Mouse (Mus musculus) intestine, embryonic 16.5 days (tissue): ENCODE results near the gene Retnla. TPM values are rescaled to one million over a fixed set of nuclear protein-coding genes. Genes with fewer than 3 reads are reported as not detected.
A peak's percentile ranks its signal among the peaks of the same experiment; 100 is the strongest.
"Not testable (repeated sequence)": the region's sequence is repeated elsewhere in the genome, so short reads cannot be mapped to it uniquely, and the experiment has no call there.

ENCODE experiments used
- ATAC-seq: fragments of 200-750 bp; cut with Nextera tagmentation; 2 replicates; pipeline ENCODE4 v1.8.0; 2017; ENCODE audit warnings: moderate TSS enrichment, moderate library complexity
- H3K27ac ChIP-seq: fragments of 300-500 bp; sonication (generic); 2 replicates; pipeline ENCODE4 v1.5.1; 2014; ENCODE audit warnings: mild to moderate bottlenecking, low read length
- H3K27me3 ChIP-seq: fragments of 300-500 bp; sonication (generic); replicated peaks from 2 replicates; pipeline ENCODE4 v1.6.1; 2014; ENCODE audit warnings: low read length, control low read depth, mixed read lengths; ENCODE audit not compliant: control insufficient read depth, insufficient read depth
- H3K36me3 ChIP-seq: fragments of 300-500 bp; sonication (generic); 2 replicates; pipeline ENCODE4 v1.6.1; 2014; ENCODE audit warnings: low read length, control low read depth; ENCODE audit not compliant: control insufficient read depth, insufficient read depth
- H3K4me1 ChIP-seq: fragments of 300-500 bp; sonication (generic); 2 replicates; pipeline ENCODE4 v1.6.1; 2014; ENCODE audit warnings: low read length, control low read depth, mixed read lengths; ENCODE audit not compliant: control insufficient read depth, insufficient read depth
- H3K4me2 ChIP-seq: fragments of 300-500 bp; sonication (generic); 2 replicates; pipeline ENCODE4 v1.6.1; 2014; ENCODE audit warnings: low read depth, low read length, control low read depth
- H3K4me3 ChIP-seq: fragments of 300-500 bp; sonication (generic); 2 replicates; pipeline ENCODE4 v1.5.1; 2014; ENCODE audit warnings: mild to moderate bottlenecking, low read length
- H3K9ac ChIP-seq: fragments of 300-500 bp; sonication (generic); 2 replicates; pipeline ENCODE4 v1.6.1; 2014; ENCODE audit warnings: low read depth, low read length
- H3K9me3 ChIP-seq: fragments of 300-500 bp; sonication (generic); 2 replicates; pipeline ENCODE4 v1.6.1; 2016; ENCODE audit warnings: low read length, control low read depth; ENCODE audit not compliant: control insufficient read depth
- WGBS: fragments of 180-500 bp; shearing (Covaris S2); extraction: QIAGEN DNeasy Blood & Tissue Kit; methylation state at CpG from one replicate; pipeline ENCODE4 v1.1.7; 2014; 5-methylcytosine and 5-hydroxymethylcytosine counted together
- polyA plus RNA-seq: library from polyadenylated mRNA; unstranded; fragments of >200 nt; fragmentation: Nextera tagmentation; extraction: Ambion mirVana; gene quantifications from 2 replicates; pipeline ENCODE4 v1.2.1, GENCODE M21; 2015

Gene Retnla
- polyA plus RNA-seq, 1 experiment from 2014 or later = not detected

DNA sequence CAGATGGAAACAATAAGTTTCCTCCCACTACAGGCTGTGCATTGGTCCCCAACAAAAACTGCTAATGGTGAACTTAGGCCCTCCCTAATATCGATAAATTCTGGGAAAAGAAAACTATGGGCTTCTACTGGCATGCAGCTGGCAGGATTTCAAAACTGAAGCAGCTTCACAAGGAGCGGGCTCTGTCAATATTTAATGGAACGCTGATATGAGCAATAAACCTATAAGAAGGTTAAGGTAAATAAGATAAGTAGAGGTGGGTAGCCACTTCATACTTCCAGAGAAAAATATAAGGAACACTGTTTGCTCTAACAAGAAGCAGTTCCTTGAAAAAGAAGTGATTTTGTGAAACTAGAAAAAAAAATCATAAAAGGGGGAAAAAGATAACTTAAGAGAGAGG is 15.9 kb upstream of the Retnla start:
- Histone ChIP-seq H3K27ac (no peak overlapping the region), H3K27me3 (no peaks in the 10 kb centered on the region), H3K4me2 (no peak overlapping the region), H3K9ac (no peak overlapping the region), H3K4me1 (no peaks in the 10 kb centered on the region), H3K9me3 (no peaks in the 10 kb centered on the region), H3K36me3 (no peaks in the 10 kb centered on the region), H3K4me3 (no peak overlapping the region)
- WGBS = 46% methylated on average over 3 of the region's 3 CpGs
- ATAC-seq = peak; percentile 88

DNA sequence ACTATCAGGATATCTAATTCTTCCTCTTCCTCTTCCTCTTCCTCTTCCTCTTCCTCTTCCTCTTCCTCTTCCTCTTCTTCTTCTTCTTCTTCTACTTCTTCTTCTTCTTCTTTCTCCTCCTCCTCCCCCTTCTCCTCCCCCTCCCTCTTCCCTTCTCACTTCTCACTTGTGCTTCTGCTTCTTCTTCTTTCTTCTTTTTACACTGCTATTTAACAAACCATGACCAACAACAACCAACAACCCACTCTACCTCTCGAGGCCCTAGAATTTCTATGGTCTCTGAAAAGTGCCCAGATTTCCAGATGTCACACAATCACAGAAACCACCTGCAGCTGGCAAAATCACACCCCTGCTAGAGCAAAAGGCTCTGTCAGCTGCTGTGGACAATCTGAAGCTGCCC is 14.7 kb upstream of the Retnla start:
- H3K9me3 ChIP-seq = no peaks in the 10 kb centered on the region
- no peaks in the 10 kb centered on the region for H3K4me1 ChIP-seq
- 55% methylated on average over 1 of the region's 1 CpGs for WGBS
- no peak overlapping the region for H3K9ac ChIP-seq
- H3K27me3 ChIP-seq = no peaks in the 10 kb centered on the region
- no peak overlapping the region for H3K4me3 ChIP-seq
- ATAC-seq = no peak
- no peak overlapping the region for H3K4me2 ChIP-seq
- no peaks in the 10 kb centered on the region for H3K36me3 ChIP-seq
- no peak overlapping the region for H3K27ac ChIP-seq

DNA sequence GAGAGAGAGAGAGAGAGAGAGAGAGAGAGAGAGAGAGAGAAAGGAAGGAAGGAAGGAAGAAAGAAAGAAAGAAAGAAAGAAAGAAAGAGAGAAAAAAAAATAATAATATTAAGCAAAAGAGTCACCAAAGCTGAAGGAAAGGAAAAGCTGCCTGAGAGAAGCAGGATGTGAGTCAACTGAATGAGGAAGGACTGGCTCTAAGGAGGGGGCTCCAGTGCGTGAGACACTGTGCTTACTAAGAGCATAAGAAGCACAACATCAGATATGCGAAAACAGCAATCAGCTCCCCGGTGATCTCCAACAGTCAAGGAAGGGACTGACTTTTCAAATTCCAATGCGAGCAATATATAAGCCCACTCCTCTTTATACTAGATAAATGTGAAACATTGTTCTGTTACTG is 13.3 kb upstream of the Retnla start:
- H3K9ac ChIP-seq = no peak overlapping the region
- H3K4me2 ChIP-seq = no peak overlapping the region
- no peak overlapping the region for H3K27ac ChIP-seq
- H3K36me3 ChIP-seq = no peaks in the 10 kb centered on the region
- no peaks in the 10 kb centered on the region for H3K4me1 ChIP-seq
- ATAC-seq = no peak
- H3K9me3 ChIP-seq = no peaks in the 10 kb centered on the region
- no peak overlapping the region for H3K4me3 ChIP-seq
- WGBS = 87% methylated on average over 4 of the region's 4 CpGs
- no peaks in the 10 kb centered on the region for H3K27me3 ChIP-seq

DNA sequence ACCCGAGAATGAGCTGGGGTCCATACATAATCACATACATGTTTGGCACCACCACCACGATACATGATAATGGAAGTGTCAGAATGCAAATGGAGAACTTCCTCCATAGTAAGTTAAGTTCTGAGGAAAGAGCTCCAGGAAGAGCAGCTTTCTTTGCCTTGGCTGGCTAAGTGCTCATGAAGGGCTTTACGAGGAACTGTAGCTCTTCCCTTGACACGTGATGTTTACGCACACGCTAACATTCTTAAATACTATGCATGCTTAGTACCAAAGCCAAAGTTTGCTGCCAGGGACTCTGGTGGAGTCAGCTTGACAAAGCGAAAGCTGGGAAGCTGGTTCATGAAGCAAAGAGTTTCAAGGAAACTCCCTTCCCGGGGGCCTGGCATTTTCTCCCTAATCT is 10.3 kb upstream of the Retnla start:
- Histone ChIP-seq H3K4me1 (no peaks in the 10 kb centered on the region), H3K9me3 (no peaks in the 10 kb centered on the region), H3K9ac (no peak overlapping the region), H3K4me2 (no peak overlapping the region), H3K36me3 (no peaks in the 10 kb centered on the region), H3K27ac (no peak overlapping the region), H3K4me3 (no peak overlapping the region), H3K27me3 (no peaks in the 10 kb centered on the region)
- WGBS = 69% methylated on average over 7 of the region's 8 CpGs
- no peak for ATAC-seq

DNA sequence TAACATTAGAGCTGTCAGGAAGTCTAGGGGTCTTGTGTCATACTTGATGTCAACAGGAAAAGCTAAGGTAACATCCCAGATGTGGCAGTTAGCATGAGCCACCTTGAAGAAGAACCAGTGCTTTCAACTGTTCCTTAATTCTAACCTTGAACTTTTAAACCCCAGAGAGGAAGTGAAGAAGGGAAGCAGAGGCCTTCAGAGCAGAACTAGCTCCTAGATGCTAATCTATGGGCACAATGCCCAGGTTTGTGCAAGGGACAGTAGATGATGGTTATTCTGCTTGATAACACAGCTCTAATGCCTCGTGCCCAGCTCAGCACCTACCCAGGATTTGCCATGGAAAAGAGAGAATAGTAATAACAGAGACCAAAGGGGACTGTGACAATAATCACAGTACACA is 8.7 kb upstream of the Retnla start:
- not testable (repeated sequence) for H3K27me3 ChIP-seq, H3K9me3 ChIP-seq, H3K4me1 ChIP-seq, H3K27ac ChIP-seq, H3K9ac ChIP-seq, H3K4me3 ChIP-seq, H3K36me3 ChIP-seq, H3K4me2 ChIP-seq, ATAC-seq
- WGBS = 79% methylated on average over 1 of the region's 1 CpGs

DNA sequence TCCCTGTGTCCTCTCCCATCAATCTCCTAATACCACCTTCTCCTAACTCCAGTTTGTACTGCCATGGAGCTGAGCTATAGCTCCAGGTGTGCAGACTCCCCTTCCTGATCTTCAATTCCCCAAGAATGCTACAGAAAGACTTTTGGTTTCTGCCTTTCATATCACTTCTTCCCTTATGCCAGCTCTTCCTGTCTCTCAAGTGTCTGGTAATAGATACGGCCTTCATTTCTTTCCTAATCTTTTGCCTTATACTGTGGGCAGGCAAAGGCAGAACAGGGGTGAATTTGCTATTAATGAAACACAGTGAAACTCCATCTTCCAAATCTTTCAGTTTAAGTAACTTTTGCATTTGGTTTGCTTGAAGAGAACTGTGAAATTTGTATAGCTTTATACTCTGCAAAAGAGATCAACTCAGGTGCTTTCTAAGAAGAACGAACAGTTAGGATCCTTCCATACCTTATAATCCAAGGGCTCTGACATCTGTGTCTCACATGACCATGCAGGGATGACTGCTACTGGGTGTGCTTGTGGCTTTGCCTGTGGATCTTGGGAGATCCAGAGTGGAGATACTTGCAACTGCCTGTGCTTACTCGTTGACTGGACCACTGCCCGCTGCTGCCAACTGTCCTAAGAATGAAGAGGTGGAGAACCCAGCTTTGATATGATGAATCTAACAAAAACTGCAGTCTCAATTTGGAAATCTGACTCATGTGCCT is 1.5 kb downstream of the Retnla start:
- no peaks in the 10 kb centered on the region for H3K36me3 ChIP-seq
- no peak overlapping the region for H3K9ac ChIP-seq
- ATAC-seq = no peak
- H3K27ac ChIP-seq = no peak overlapping the region
- H3K4me1 ChIP-seq = no peaks in the 10 kb centered on the region
- no peak overlapping the region for H3K4me3 ChIP-seq
- 89% methylated on average over 4 of the region's 4 CpGs for WGBS
- no peaks in the 10 kb centered on the region for H3K27me3 ChIP-seq
- no peak overlapping the region for H3K4me2 ChIP-seq
- no peaks in the 10 kb centered on the region for H3K9me3 ChIP-seq

DNA sequence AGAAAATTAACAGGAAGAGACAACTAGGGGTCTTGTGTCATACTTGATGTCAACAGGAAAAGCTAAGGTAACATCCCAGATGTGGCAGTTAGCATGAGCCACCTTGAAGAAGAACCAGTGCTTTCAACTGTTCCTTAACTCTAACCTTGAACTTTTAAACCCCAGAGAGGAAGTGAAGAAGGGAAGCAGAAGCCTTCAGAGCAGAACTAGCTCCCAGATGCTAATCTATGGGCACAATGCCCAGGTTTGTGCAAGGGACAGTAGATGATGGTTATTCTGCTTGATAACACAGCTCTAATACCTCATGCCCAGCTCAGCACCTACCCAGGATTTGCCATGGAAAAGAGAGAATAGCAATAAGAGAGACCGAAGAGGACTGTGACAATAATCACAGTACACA is 22.7 kb downstream of the Retnla start:
- not testable (repeated sequence) for ATAC-seq

DNA sequence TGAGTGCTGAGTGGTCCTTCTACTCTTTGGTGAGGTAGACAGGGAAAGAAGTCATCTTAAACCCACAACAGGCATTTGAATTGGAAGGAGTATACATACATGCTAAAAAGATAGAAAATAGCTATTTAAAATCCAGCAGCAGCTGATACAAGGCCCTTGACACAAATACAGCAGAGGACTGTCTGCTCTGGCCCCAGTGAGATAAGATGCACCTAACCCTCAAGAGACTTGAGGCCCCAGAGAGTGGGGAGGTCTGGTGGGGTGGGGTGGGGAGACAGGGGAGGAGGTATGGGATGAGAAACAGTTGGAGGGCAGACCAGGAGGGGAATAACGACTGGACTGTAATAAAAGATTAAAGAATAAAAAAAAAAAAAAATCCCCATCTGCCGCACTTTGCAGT is 25.3 kb downstream of the Retnla start:
- Histone ChIP-seq H3K27me3 (no peaks in the 10 kb centered on the region), H3K36me3 (no peaks in the 10 kb centered on the region), H3K9ac (no peak overlapping the region), H3K9me3 (no peaks in the 10 kb centered on the region), H3K4me2 (no peak overlapping the region), H3K4me1 (no peaks in the 10 kb centered on the region), H3K27ac (no peak overlapping the region), H3K4me3 (no peak overlapping the region)
- 67% methylated on average over 2 of the region's 2 CpGs for WGBS
- ATAC-seq = no peak

More for the DNA sequence above, 22.7 kb downstream of the Retnla start:
- not testable (repeated sequence) for H3K9me3 ChIP-seq, H3K36me3 ChIP-seq, H3K4me1 ChIP-seq, H3K9ac ChIP-seq, H3K4me2 ChIP-seq, H3K27me3 ChIP-seq, H3K4me3 ChIP-seq, H3K27ac ChIP-seq
- WGBS = 89% methylated on average over 1 of the region's 1 CpGs

DNA sequence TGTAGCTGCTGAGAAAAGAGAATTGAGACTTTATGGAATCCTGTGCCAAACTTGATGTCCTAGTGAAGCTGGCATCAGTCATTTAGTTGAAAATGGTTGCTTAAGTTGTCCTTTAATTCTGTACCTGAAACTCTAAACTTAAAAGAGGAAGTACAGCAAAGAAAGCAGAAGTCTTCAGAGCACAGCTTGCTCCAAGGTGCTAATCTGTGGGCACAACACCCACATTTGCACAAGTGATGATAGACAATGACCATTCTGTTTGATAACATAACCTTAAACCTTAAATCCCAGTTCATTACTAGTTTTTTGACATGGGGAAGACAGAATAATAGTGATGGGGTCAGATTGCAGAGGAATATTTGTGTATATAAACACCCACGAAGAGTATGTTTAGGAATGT is 26.3 kb downstream of the Retnla start:
- Histone ChIP-seq H3K9ac (no peak overlapping the region), H3K4me1 (no peaks in the 10 kb centered on the region), H3K4me3 (no peak overlapping the region), H3K27me3 (no peaks in the 10 kb centered on the region), H3K27ac (no peak overlapping the region), H3K36me3 (no peaks in the 10 kb centered on the region), H3K4me2 (no peak overlapping the region), H3K9me3 (no peaks in the 10 kb centered on the region)
- no peak for ATAC-seq
- WGBS = 65% methylated on average over 1 of the region's 1 CpGs

DNA sequence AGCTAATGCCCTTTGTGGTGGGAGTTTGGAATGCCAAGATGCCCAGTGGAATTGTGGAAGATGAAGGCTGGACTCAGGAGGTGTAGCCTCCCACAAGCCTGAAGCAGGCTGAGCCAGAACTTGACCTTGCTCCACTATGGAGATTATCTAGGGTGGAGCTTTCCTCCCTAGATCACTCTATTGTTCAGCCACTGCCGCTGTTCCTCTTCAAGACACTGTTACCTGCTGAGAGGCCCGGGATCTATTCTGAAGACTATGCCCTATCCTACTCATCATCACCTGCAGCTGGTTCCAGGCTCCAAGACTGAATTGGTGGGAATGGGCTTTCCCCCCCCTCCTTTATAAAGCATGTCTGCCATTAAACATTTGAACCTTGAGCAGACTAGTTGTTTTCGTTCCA is 27.3 kb downstream of the Retnla start:
- no peaks in the 10 kb centered on the region for H3K36me3 ChIP-seq
- no peak for ATAC-seq
- H3K4me1 ChIP-seq = no peaks in the 10 kb centered on the region
- no peak overlapping the region for H3K27ac ChIP-seq
- H3K4me3 ChIP-seq = no peak overlapping the region
- no peaks in the 10 kb centered on the region for H3K27me3 ChIP-seq
- H3K9ac ChIP-seq = no peak overlapping the region
- no peak overlapping the region for H3K4me2 ChIP-seq
- H3K9me3 ChIP-seq = no peaks in the 10 kb centered on the region
- 72% methylated on average over 3 of the region's 3 CpGs for WGBS
